Mouse (Mus musculus): ENCODE results near the gene Lsr.

GRCm38 (mm10) chr7:30920217-30920616 lies 53.0 kb downstream of the Lsr start:
- TF ChIP-seq CTCF (IDR thresholded peaks at IDR 0.05; ENCODE audit: control insufficient read depth, insufficient read depth, low read length) (no peak), POLR2A (IDR thresholded peaks at IDR 0.05; ENCODE audit: borderline replicate concordance, control insufficient read depth, low read depth, low read length) (no peak)
